Mouse (Mus musculus) heart, embryonic 11.5 days (tissue): ENCODE measurements around the gene Plk5. TPM values are rescaled to one million over a fixed set of nuclear protein-coding genes. Genes with fewer than 3 reads are reported as not detected.

Experiments used
- ATAC-seq: fragments of 200-750 bp; cut with Nextera tagmentation; replicated peaks from 2 replicates; pipeline ENCODE4 v1.8.0; 2017; ENCODE audit warnings: moderate library complexity; ENCODE audit not compliant: insufficient number of reproducible peaks, low FRiP score, low TSS enrichment
- H3K27ac ChIP-seq: fragments of 300-500 bp; sonication (generic); 2 replicates; pipeline ENCODE4 v1.5.1; 2014; ENCODE audit warnings: mild to moderate bottlenecking, low read depth, low read length
- H3K27me3 ChIP-seq: fragments of 300-500 bp; sonication (generic); 2 replicates; pipeline ENCODE4 v1.6.1; 2014; ENCODE audit warnings: mild to moderate bottlenecking, low read length, mixed read lengths; ENCODE audit not compliant: control insufficient read depth, insufficient read depth
- H3K36me3 ChIP-seq: fragments of 300-500 bp; sonication (generic); 2 replicates; pipeline ENCODE4 v1.6.1; 2014; ENCODE audit warnings: mild to moderate bottlenecking, low read length, moderate library complexity, mixed read lengths; ENCODE audit not compliant: control insufficient read depth, insufficient read depth
- H3K4me1 ChIP-seq: fragments of 300-500 bp; sonication (generic); 2 replicates; pipeline ENCODE4 v1.6.1; 2014; ENCODE audit warnings: low read length; ENCODE audit not compliant: control insufficient read depth, insufficient read depth
- H3K4me2 ChIP-seq: fragments of 300-500 bp; sonication (generic); 2 replicates; pipeline ENCODE4 v1.6.1; 2014; ENCODE audit warnings: mild to moderate bottlenecking, moderate library complexity
- H3K4me3 ChIP-seq: fragments of 300-500 bp; sonication (generic); 2 replicates; pipeline ENCODE4 v1.5.1; 2014; ENCODE audit warnings: low read depth, low read length
- H3K9ac ChIP-seq: fragments of 300-500 bp; sonication (generic); 2 replicates; pipeline ENCODE4 v1.6.1; 2014; ENCODE audit warnings: mild to moderate bottlenecking, low read depth, low read length, moderate library complexity
- H3K9me3 ChIP-seq: fragments of 300-500 bp; sonication (generic); replicated peaks from 2 replicates; pipeline ENCODE4 v1.6.1; 2016; ENCODE audit warnings: low read length; ENCODE audit not compliant: control insufficient read depth
- WGBS: fragments of 180-500 bp; shearing (Covaris S2); extraction: QIAGEN DNeasy Blood & Tissue Kit; methylation state at CpG from one replicate; pipeline ENCODE4 v1.1.7; 2014; ENCODE audit not compliant: insufficient replicate concordance; 5-methylcytosine and 5-hydroxymethylcytosine counted together
- polyA plus RNA-seq: library from polyadenylated mRNA; unstranded; fragments of >200 nt; fragmentation: Nextera tagmentation; extraction: Ambion mirVana; gene quantifications from 2 replicates; pipeline ENCODE4 v1.2.1, GENCODE M21; 2014

Plk5 gene
- polyA plus RNA-seq, 1 experiment from 2014 or later, result not detected

- Histone ChIP-seq H3K9ac (no peak overlapping the region), H3K27ac (no peak overlapping the region), H3K4me1 (no peaks in the 10 kb centered on the region), H3K4me3 (no peak overlapping the region), H3K36me3 (no peaks in the 10 kb centered on the region), H3K4me2 (no peak overlapping the region), H3K27me3 (peaks cover 8% of the 10 kb centered on the region), H3K9me3 (no peaks in the 10 kb centered on the region)
- no peak for ATAC-seq
- 79% methylated on average over 6 of the region's 6 CpGs for WGBS
These were observed 16.4 kb downstream of the Plk5 start for GRCm38 (mm10) chr10:80372706-80373105.

DNA sequence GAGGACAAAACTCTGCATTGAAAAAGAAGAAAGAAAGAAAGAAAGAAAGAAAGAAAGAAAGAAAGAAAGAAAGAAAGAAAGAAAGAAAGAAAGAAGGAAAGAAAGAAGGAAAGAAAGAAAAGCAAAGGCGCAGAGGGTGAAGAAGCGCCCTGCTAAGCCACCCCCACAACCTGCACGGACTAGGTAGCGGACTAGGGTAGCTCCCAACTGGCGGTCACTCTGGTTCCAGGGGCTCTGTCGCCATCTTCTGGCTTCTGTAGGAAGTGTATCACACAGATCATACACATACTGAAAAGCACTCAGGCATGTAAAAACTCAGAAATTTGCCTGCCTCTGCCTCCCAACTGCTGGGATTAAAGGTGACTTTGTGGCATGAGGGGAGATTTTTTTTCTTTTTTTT is 17.8 kb downstream of the Plk5 start:
- Histone ChIP-seq H3K27me3 (peaks cover 6% of the 10 kb centered on the region), H3K4me2 (no peak overlapping the region), H3K4me3 (no peak overlapping the region), H3K9me3 (no peaks in the 10 kb centered on the region), H3K4me1 (no peaks in the 10 kb centered on the region), H3K9ac (no peak overlapping the region), H3K27ac (no peak overlapping the region), H3K36me3 (no peaks in the 10 kb centered on the region)
- WGBS, result 6% methylated on average over 6 of the region's 6 CpGs
- no peak for ATAC-seq

DNA sequence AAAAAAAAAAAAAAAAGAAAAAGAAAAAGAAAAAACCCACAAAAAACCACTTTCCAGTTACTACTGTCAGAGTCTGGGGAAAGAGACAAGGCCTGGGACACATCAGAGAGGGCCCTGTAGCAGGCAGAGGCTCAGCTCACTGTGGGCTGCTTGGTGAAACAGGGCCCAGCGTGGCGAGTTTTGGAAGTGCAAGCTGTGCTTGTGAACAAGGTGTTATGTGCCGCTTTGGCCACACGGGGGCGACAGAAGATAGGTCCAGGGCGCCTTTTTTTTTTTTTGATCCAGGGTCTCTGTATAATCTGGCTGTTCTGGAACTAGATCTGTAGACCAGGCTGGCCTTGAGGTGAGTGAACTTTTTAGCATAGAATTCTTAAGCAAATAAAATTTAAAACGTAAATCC is 19.9 kb downstream of the Plk5 start:
- no peak overlapping the region for H3K4me3 ChIP-seq
- peaks cover 6% of the 10 kb centered on the region for H3K27me3 ChIP-seq
- no peak for ATAC-seq
- H3K4me1 ChIP-seq, result no peaks in the 10 kb centered on the region
- WGBS, result 5% methylated on average over 7 of the region's 7 CpGs
- H3K9me3 ChIP-seq, result no peaks in the 10 kb centered on the region
- no peak overlapping the region for H3K9ac ChIP-seq
- H3K4me2 ChIP-seq, result no peak overlapping the region
- H3K27ac ChIP-seq, result no peak overlapping the region
- peaks cover 9% of the 10 kb centered on the region for H3K36me3 ChIP-seq

DNA sequence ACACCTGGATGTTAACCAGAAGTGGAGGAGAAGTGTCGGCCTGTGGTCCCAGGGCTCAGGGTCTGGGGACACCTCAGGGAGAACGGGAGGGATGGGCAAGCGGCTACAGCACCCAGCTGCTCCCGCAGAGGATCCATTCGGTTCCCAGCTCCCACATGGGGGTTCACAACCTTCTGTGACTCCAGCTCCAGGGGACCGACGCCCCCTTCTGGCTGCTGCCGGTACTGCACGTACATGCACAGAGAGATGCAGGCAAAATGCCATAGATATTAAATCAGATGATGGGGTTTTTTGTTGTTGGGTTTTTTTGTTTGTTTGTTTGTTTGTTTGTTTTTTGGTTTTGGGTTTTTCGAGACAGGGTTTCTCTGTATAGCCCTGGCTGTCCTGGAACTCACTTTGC is 21.5 kb downstream of the Plk5 start:
- H3K4me2 ChIP-seq, result no peak overlapping the region
- H3K27me3 ChIP-seq, result peaks cover 2% of the 10 kb centered on the region
- H3K4me1 ChIP-seq, result no peaks in the 10 kb centered on the region
- ATAC-seq, result no peak
- no peak overlapping the region for H3K4me3 ChIP-seq
- H3K27ac ChIP-seq, result no peak overlapping the region
- peaks cover 21% of the 10 kb centered on the region for H3K36me3 ChIP-seq
- H3K9me3 ChIP-seq, result no peaks in the 10 kb centered on the region
- no peak overlapping the region for H3K9ac ChIP-seq
- WGBS, result 37% methylated on average over 10 of the region's 10 CpGs

- no peak overlapping the region for H3K27ac ChIP-seq
- H3K9me3 ChIP-seq, result no peaks in the 10 kb centered on the region
- WGBS, result 86% methylated on average over 7 of the region's 7 CpGs
- peaks cover 21% of the 10 kb centered on the region for H3K36me3 ChIP-seq
- no peaks in the 10 kb centered on the region for H3K27me3 ChIP-seq
- peaks cover 26% of the 10 kb centered on the region for H3K4me1 ChIP-seq
- no peak for ATAC-seq
- no peak overlapping the region for H3K9ac ChIP-seq
- H3K4me2 ChIP-seq, result no peak overlapping the region
- no peak overlapping the region for H3K4me3 ChIP-seq
These were observed 26.5 kb downstream of the Plk5 start for GRCm38 (mm10) chr10:80382641-80383365.

- Histone ChIP-seq H3K4me1 (peaks cover 30% of the 10 kb centered on the region), H3K27ac (no peak overlapping the region), H3K9ac (no peak overlapping the region), H3K4me3 (no peak overlapping the region), H3K9me3 (no peaks in the 10 kb centered on the region), H3K36me3 (peaks cover 21% of the 10 kb centered on the region), H3K27me3 (no peaks in the 10 kb centered on the region), H3K4me2 (no peak overlapping the region)
- WGBS, result 76% methylated on average over 4 of the region's 4 CpGs
- ATAC-seq, result no peak
These were observed 27.2 kb downstream of the Plk5 start for GRCm38 (mm10) chr10:80383431-80383830.

GRCm38 (mm10) chr10:80384115-80384639 is 27.9 kb downstream of the Plk5 start:
- 0 out of 2 replicates have a peak overlapping the region, but pooled peaks have one; percentile 18 for H3K9ac ChIP-seq
- H3K9me3 ChIP-seq, result no peaks in the 10 kb centered on the region
- peak overlapping the region; percentile 96 for H3K4me2 ChIP-seq
- no peak for ATAC-seq
- peaks cover 21% of the 10 kb centered on the region for H3K36me3 ChIP-seq
- peaks cover 34% of the 10 kb centered on the region for H3K4me1 ChIP-seq
- no peak overlapping the region for H3K4me3 ChIP-seq
- WGBS, result 90% methylated on average over 4 of the region's 4 CpGs
- H3K27ac ChIP-seq, result no peak overlapping the region
- H3K27me3 ChIP-seq, result no peaks in the 10 kb centered on the region

- H3K27ac ChIP-seq, result no peak overlapping the region
- peak overlapping the region; percentile 96 for H3K4me2 ChIP-seq
- H3K9me3 ChIP-seq, result no peaks in the 10 kb centered on the region
- peak overlapping the region; percentile 95 for H3K9ac ChIP-seq
- ATAC-seq, result no peak
- peak overlapping the region; percentile 85 for H3K4me3 ChIP-seq
- peaks cover 34% of the 10 kb centered on the region for H3K4me1 ChIP-seq
- no peaks in the 10 kb centered on the region for H3K27me3 ChIP-seq
- peaks cover 21% of the 10 kb centered on the region for H3K36me3 ChIP-seq
- 70% methylated on average over 7 of the region's 7 CpGs for WGBS
These were observed 28.4 kb downstream of the Plk5 start for GRCm38 (mm10) chr10:80384709-80385108.

DNA sequence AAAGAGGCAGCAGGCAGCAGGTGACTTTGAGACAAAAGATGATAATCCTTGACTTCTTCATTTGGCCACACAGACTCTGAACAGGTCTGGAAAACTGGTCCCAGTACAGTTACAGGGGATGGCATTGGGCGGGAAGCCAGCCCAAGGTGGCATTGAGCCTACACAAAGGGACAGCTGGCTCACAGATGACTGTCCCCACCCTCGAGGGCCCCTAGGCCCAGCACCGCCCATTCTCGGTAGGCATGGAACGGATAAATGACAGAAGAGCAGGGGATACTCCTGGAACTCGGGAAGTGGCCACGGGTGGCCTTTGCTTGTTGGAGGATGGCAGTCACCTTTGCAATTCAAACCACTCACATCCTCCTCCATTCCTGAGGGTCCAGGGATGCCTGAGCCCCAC is 29.1 kb downstream of the Plk5 start:
- H3K4me2 ChIP-seq, result peak overlapping the region; percentile 96
- peak overlapping the region; percentile 85 for H3K4me3 ChIP-seq
- H3K9me3 ChIP-seq, result no peaks in the 10 kb centered on the region
- 38% methylated on average over 7 of the region's 7 CpGs for WGBS
- H3K4me1 ChIP-seq, result peaks cover 34% of the 10 kb centered on the region
- H3K27me3 ChIP-seq, result no peaks in the 10 kb centered on the region
- peak overlapping the region; percentile 78; the same call in 1 of the 2 replicates for H3K27ac ChIP-seq
- peaks cover 20% of the 10 kb centered on the region for H3K36me3 ChIP-seq
- peak overlapping the region; percentile 95 for H3K9ac ChIP-seq
- no peak for ATAC-seq
